Mouse (Mus musculus) effector memory CD4-positive, alpha-beta T cell, adult 5 months (primary cell): ENCODE measurements around the gene Olfr736. TPM values are rescaled to one million over a fixed set of nuclear protein-coding genes. Genes with fewer than 3 reads are reported as not detected.

ENCODE experiments used
- polyA plus RNA-seq: library from polyadenylated mRNA; unstranded; fragments of 100-300 nt; shearing (Covaris generic); gene quantifications from one replicate; pipeline ENCODE4 v1.2.1, GENCODE M21; 2017

Olfr736 gene
- polyA plus RNA-seq = not detected

DNA sequence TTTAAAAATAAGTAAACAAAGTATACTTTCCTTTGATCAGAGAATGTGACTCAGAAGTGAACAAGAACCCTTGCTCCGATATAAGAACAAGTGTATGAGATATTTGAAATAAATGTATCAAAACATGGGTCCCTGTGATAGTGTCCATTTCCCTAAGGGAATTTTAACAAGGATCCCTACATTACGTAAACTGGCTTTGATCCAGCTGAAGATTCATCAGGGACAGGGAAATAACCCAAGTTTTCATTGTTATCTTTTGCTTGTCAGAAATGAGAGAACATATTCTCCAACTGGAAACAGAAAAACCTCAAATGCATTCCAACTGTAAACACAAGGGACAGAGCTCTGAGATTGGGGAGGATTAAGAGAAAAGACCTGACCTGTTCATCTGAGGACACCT, at the start of gene Olfr736:
Olfr736 (plus strand) TSS at position 301 of the 400 bp plus-strand sequence.

DNA sequence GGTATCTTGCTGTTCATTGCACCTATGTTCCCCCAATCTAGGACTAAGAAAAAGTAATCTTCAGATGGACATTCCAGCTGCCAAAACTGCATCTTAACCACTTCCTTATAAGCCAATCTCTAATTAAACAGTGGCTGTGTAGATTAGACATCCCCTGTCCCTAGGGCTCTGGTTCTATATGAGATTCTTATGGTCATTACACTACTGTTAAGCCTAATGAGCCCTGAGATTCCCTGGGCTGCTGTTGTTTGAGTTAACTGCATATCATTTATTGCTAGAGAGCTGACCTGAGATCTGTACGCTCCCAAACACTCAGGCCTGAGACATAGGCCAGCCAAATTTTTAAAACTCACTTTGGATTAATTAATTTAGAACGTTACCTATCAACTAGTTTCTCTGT, 32.2 kb upstream of the Olfr736 start, which contains the start of gene Olfr735:
Olfr735 (minus strand) TSS at position 77 of the 400 bp plus-strand sequence.

DNA sequence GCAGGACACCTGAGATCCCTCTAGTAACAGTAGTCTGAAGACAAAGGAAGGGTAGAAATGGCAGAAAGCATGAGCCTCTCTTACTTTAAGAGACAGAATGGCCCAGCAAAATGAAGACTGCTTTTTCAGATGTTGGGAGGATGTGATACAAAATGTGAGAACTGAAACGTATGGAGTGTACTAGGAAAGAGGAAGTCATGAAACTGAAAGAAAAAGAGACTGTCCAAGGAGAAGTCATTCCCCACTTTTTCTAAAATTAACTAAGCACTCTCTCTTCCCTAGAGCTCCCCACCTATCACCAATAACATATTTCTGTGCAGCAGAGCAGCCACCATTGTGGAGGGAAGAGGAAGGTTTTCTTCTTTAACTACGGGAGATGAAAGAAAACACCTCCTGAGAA, 23.4 kb upstream of the Olfr736 start, which contains the start of gene Tlr11:
Tlr11 (plus strand) TSS at position 322 of the 400 bp plus-strand sequence.

DNA sequence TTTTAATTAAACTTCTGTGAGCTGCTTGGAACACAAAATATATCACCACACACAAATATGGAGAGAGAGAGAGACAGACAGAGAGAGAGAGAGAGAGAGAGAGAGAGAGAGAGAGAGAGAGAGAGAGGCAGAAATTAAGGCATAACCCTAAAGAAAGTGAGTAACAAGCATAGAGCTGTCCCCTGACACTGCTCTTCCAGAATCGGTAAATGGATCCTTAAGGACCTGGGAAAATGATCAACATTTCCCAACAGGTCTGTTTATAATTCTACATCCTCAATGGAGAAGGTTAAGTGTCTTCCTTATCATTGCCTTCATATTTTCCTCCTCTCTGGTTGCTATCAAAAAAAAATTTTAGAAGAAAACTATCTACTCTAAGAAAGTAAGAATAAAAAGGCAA, 26.3 kb downstream of the Olfr736 start, which contains the start of gene Olfr738:
Olfr738 (plus strand) TSS at position 301 of the 400 bp plus-strand sequence.

DNA sequence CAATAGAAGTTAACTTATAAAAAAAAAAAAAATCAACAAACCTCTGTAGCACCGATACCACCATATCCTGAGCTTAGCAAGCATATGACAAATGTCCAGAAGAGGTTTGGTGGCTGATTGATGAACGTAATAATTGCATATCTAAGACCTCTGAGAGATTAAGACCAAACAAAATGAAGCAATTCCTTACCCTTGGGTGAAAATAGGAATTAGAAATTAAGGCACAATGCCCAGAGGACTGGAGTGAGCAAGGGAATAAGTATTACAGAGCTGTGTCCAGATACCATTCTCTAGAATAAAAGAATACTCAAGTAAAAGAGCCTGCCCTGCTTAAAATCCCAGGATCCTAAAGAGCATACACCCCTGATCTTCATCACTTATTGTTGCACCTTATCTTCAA, 37.4 kb downstream of the Olfr736 start, which contains the start of gene Olfr739:
Olfr739 (plus strand) TSS at position 301 of the 400 bp plus-strand sequence.

Other genes with a start within 250 kb of the Olfr736 start
- not detected for gene Olfr728, start 238.5 kb upstream of the Olfr736 start, polyA plus RNA-seq
- gene Olfr729, start 228.3 kb upstream of the Olfr736 start, polyA plus RNA-seq = not detected
- not detected for gene Olfr730, start 193.0 kb upstream of the Olfr736 start, polyA plus RNA-seq
- not detected for gene Olfr731, start 139.3 kb upstream of the Olfr736 start, polyA plus RNA-seq
- 0.16 TPM for gene Olfr732, start 97.0 kb upstream of the Olfr736 start, polyA plus RNA-seq
- gene Olfr733, start 79.6 kb upstream of the Olfr736 start, polyA plus RNA-seq = not detected
- not detected for gene Olfr734, start 54.4 kb upstream of the Olfr736 start, polyA plus RNA-seq
- not detected for gene Olfr735, start 32.3 kb upstream of the Olfr736 start, polyA plus RNA-seq
- gene Tlr11, start 23.2 kb upstream of the Olfr736 start, polyA plus RNA-seq = not detected
- gene Olfr738, start 26.4 kb downstream of the Olfr736 start, polyA plus RNA-seq = not detected
- gene Olfr739, start 37.5 kb downstream of the Olfr736 start, polyA plus RNA-seq = not detected
- gene Olfr740, start 64.4 kb downstream of the Olfr736 start, polyA plus RNA-seq = not detected
- gene Olfr741, start 91.6 kb downstream of the Olfr736 start, polyA plus RNA-seq = not detected
- gene Olfr742, start 122.4 kb downstream of the Olfr736 start, polyA plus RNA-seq = not detected
- gene Olfr743, start 140.7 kb downstream of the Olfr736 start, polyA plus RNA-seq = not detected
- not detected for gene Olfr744, start 233.7 kb downstream of the Olfr736 start, polyA plus RNA-seq